Mouse (Mus musculus) c-Kit-positive CD71-positive TER-119-positive erythroid progenitor cells, embryonic 14.5 days (primary cell): ENCODE results near the gene Etv6.
A peak's percentile ranks its signal among the peaks of the same experiment; 100 is the strongest.

Experiments used
- DNase-seq: peaks from one replicate; pipeline ENCODE4 v3.0.0-alpha.2; 2013; ENCODE audit warnings: low spot score

The Etv6 gene

GRCm38 (mm10) chr6:134207391-134208179, 172.1 kb downstream of the Etv6 start:
- no peak for DNase-seq

DNA sequence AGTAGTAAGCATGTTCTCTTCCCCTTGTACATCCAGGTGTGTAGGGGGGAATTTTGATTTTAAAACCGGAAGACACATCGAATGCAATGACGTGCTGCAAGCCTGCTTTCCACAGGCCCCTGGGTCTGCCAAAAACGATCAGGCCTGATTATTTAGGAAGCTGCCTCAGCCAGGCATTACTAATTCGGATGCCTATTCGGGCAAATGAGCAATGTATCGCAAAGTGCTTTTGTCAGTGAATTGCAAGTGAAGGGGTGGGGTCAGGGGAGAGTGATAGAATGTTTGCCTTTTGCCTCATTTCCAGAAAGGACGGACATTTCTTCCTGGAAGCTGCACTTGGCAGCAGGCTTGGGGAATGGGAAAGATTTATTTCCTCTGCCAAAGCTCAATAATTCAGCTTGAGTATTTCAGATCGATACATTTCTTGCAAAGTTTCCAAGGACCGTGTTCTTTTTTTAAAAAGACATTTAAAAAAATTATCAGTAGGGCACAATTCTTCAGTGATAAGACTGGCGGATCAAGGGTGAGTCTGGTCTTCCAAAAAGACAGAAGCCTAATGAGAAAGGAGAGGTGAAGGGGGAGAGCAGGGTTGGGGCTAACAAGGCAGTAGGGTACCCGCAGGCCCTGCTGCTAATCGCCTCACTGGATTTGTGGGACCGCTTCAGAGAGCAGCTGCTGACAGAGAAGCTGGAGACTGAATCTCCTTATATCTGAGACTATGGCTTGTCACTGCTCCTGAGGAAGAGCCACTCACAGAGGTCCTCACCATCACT, 172.9 kb downstream of the Etv6 start:
- no peak for DNase-seq

DNA sequence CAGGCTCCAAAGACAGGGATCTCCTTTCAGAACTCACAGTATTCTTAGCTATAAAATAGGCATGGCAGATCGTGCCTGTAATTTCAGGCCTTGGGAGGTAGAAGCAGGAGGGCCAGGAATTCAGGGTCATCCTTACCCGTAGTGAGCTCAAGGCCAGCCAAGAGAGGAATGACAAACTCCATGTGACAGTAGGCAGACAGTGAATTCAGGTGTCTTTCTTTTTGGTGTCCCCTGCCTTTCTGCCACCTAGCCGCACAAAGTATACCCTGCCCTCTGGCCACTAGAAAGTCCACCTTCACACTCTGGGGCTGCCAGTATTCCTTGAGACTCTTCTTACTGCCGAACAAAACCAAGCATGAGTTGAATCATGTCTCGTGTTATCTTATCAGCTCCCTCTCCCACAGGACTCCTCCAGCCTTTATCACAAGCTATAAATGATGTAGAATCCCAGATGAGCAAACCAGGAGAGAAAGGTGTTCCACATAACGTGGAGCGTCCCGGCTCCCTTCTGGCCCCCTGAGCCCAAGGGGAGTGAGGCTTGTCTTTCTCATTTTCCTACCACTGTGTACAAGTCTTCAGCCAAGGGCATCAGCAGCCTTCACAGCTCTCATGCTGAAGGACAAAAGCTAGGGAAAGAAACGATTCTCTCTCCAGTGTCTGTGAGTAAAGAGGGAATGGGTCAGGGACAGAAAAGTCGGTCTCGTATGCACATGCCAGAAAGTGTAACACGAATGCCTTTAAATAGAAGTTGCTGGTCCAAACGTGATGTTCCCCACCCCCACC, 175.4 kb downstream of the Etv6 start:
- DNase-seq = no peak

GRCm38 (mm10) chr6:134211458-134211776, 175.9 kb downstream of the Etv6 start:
- DNase-seq = no peak

DNA sequence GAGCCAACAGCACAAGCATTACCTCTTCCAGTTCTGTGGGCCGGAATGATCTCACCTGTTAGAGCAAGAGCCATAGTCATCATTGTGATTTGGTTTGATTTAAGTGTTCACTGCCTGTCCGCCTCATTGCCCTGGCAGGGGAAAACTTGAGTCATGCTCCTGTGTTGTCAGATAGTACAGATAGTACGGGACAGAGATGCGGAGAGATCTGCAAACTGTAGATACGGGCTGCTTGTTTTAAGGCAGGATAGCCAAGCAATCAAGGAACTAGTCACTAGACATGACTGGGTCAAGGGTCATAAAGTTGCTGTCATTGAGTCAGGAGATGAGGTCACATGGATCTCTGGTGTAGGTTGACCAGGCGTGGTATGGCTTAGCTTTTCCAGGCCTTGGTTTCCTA, 182.2 kb downstream of the Etv6 start:
- no peak for DNase-seq

DNA sequence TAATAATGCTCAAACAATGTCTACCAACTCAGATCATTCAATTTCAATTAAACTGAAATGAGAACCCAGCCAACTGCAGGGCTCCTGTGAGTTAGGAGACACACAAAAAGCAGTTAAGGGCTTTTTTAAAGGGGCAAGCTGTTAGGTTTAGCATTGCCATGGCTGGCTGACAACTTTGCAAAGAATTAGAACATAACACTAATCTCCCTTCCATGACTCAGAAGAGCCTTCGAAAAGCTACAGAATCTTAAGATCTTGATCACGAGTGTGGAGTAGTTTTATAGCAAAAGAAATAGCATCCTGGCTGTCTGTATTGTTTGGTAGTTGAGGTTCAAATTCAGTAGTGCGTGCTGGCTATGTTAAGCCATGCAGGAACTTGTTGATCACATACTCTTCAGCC, 182.9 kb downstream of the Etv6 start:
- DNase-seq = no peak

DNA sequence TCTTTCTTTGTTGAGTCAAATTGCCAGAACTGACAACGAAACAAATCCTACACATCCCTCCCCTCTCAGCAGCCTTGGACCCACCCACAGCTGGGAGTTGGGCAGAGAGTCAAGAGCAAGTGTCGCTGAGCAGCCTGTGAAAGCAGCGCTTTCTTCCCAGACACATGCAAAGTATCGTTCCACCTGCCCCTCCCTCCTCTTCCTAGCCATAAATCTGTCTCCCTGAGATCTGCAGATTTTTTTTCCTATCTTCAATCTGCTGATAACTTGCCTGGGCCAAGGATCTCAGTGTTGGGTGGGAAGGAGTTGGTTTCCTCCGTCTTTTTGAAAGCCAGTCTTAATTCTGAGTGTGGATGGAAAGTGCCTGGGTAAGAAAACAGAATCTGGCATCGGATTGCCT, 183.9 kb downstream of the Etv6 start:
- no peak for DNase-seq

- DNase-seq = no peak
Measured at GRCm38 (mm10) chr6:134220209-134220777, 184.8 kb downstream of the Etv6 start.

DNA sequence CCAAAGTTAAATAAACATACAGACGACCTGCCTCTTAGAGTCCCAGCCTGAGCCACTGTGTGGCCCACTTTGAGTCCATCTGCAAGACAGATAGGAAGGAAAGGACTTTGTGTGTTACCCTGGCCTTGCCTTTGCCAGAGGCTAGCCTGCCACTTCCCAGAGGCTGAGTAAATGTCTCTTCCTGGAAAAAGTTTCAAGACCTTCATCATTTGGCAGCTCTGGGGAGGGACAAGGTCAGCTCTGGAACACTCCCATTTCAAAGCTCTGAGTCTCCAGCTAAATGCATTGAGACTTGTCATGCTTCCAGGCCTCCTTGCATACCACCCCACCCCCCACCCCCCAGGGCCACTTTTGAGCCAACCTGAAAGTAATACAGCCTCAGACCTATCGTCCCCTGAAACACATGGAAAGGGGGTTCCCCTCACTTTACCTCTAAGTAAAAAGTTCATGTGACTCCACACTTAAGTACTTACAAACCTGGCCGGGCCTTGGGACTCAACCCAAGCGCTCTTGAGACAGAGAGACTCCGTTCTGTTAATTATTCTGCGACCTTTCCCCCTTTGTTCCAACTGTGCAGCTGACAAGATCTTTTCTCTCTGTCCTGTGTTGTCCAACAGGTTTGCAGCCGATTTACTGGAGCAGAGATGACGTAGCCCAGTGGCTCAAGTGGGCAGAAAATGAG, 186.9 kb downstream of the Etv6 start:
- DNase-seq = no peak

DNA sequence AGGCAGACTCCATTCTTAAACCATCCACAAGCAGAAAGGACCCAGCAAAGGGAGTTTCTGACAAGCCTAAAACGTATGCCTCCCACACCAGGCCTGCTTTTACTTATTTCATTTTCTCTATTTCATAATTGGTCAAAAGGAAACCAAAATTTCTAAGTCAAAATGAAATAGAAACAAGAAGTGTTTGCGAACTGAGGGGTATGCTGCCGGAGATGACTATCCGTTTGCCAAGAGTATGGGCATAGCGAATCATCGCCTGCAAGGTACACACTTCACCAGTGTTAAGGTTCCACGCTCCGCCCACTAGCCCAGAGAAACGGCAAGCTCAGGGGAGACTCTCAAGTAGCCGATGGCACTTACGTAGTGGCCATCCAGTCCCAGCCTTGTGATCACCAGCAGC, 190.1 kb downstream of the Etv6 start:
- no peak for DNase-seq

- DNase-seq = no peak
Measured at GRCm38 (mm10) chr6:134226349-134227169, 191.1 kb downstream of the Etv6 start.

DNA sequence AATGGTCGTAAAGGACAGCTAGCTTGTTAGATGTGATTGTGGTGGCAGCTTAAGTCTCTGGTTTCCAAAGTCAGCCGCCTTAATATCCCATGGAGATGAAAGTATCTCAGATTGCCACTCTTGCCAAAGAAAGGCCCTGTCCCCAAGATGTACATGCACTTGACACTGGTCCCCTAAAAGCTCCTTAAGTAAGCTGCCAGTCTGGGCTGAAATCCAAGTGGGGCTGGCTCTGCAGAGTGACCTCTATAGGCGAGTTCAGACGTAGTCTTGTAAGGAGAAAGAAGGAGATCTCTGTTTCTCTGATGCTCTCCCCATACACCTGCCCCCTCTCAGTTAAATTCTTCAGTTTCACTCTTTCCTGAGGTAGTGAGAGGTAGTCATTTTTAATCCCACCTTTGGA, 200.8 kb downstream of the Etv6 start:
- DNase-seq = no peak

- DNase-seq = no peak
Measured at GRCm38 (mm10) chr6:134238455-134238854, 203.0 kb downstream of the Etv6 start.

GRCm38 (mm10) chr6:134240988-134241387, 205.5 kb downstream of the Etv6 start:
- peak; percentile 18 for DNase-seq

GRCm38 (mm10) chr6:134243119-134243518, 207.6 kb downstream of the Etv6 start:
- no peak for DNase-seq

DNA sequence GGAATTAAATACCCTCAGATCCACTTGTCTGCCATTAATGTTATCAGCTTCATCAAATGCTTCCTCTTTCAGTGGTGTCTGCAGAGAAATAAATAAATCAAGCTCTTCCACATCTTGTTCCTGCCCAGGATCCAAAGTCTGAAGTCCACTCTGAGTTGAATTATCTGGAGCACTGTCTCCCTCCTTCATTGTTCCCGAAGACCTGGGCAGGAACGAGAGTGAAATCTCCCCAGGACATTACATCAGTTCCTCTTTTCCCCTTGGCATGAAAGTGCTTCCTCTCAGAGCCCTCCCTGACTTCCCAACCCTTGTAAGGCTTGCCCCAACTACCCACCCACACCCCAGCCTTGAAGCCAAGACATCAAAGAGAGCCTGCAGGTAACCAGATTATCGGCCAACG, 208.0 kb downstream of the Etv6 start:
- no peak for DNase-seq

GRCm38 (mm10) chr6:134244071-134244470, 208.6 kb downstream of the Etv6 start:
- no peak for DNase-seq

GRCm38 (mm10) chr6:134246109-134246508, 210.6 kb downstream of the Etv6 start:
- no peak for DNase-seq

DNA sequence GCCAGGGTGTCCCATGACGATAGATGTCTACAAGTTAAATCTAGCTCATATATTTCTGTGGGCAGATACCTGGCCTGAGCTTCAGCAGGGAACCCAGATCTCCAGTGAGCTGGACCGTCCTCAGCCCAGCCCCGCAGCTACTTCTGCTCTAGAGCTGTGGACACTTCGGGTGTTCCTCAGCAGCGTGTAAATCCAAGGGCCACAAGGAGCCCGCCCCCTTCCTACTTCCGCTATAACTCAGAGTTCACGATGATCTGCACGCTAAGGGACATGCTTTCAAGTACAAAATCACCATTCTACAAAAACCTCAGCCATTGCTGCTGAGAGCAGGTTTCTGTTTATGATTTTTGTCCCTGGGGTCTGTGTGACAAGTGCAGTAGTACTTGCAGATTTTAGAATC, 211.8 kb downstream of the Etv6 start:
- no peak for DNase-seq

DNA sequence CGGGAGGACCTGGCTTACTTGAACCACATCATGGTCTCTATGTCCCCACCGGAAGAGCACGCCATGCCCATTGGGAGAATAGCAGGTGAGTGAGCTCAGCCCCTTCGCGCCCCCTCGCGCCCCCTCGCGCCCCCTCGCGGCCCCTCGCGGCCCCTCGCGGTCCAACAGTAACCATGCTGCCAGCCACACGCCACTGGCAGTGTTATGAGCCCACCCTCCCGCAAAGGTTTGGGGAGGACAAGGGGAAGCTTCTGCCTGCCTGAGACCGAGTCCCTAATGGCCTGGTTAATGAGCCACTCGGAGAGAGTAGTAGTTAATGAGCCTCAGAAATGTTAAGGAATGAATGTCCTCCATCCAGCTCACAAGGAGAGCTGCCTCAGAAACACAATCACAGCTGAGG, 213.2 kb downstream of the Etv6 start:
- DNase-seq = no peak

DNA sequence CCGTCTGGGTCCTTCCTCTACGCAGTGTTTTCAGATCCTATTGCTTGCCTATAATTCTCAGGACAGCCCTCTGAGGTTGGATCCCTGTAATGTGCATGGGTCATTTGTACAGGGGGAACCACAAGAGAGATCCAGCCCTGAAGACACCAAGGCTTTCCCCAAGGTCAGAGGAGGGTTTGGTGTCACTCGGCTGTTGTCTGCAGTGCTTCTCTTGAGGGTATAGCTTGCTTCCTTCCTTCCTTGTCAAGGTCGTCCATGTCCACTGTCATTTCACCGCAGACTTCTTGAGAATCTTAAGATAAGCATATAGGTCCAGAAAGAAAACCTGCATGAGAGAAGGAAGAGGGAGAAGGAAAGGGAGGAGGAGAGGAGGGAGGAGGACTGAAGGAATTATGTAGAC, 215.3 kb downstream of the Etv6 start:
- DNase-seq = no peak
